28 mouse cellular contexts compared by ENCODE assay signal in the genomic region with DNA sequence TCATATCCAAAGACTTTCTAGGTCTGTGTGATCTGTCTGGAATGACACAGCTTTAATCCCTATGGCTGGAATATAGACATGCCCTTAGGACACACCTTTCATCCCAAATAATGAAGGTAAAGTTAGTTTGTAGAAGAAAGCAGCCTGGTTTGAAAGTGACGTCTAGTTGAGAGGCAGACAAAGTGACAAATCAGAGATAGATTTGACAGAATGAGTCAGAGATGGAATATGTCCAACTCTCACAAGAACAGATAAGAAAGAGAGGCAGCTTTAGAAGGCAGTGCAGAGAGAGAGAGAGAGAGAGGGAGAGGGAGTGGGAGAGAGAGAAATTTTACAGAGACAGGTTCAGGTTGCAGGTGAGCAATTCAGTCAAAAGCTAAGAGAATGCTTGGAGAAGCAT. TPM values are rescaled to one million over a fixed set of nuclear protein-coding genes. Genes with fewer than 3 reads are reported as not detected.
"Had no signal": no experiment of that assay in that cellular context is flagged by ENCODE, and none has a peak within 500 bp of the region (broad histone marks: within the 10 kb centered on the region; RNA-seq: fewer than 3 reads in every experiment).

No protein-coding gene starts in this region.

- H3K4me2 ChIP-seq: kidney, embryonic 15.5 days; limb, embryonic 13.5 days; liver, embryonic 12.5 days; liver, embryonic 15.5 days; lung, embryonic 15.5 days; midbrain, embryonic 13.5 days; neural tube, embryonic 13.5 days; stomach, embryonic 15.5 days had no signal

- H3K27me3 ChIP-seq: kidney, embryonic 15.5 days; limb, embryonic 13.5 days; liver, embryonic 12.5 days; liver, embryonic 15.5 days; lung, embryonic 15.5 days; midbrain, embryonic 13.5 days; neural tube, embryonic 13.5 days; stomach, embryonic 15.5 days had no signal

- DNase-seq: kidney, postnatal 10 days; kidney, postnatal 36 days; layer of hippocampus, adult 9-11 months; liver; lung, adult 18-20 months; lung, postnatal 10 days; lung, postnatal 36 days; retina, postnatal 1 day; right cerebral cortex, postnatal 25 days; spleen, adult 18-20 months; thymus, postnatal 25 days had no signal

- H3K9ac ChIP-seq: kidney, embryonic 15.5 days; limb, embryonic 13.5 days; liver, embryonic 12.5 days; liver, embryonic 15.5 days; lung, embryonic 15.5 days; midbrain, embryonic 13.5 days; neural tube, embryonic 13.5 days; stomach, embryonic 15.5 days had no signal

- H3K27ac ChIP-seq: kidney, embryonic 15.5 days; limb, embryonic 10.5 days; limb, embryonic 13.5 days; liver, embryonic 12.5 days; liver, embryonic 15.5 days; lung, embryonic 15.5 days; midbrain, embryonic 10.5 days; midbrain, embryonic 13.5 days; neural tube, embryonic 13.5 days; stomach, embryonic 15.5 days had no signal

- H3K36me3 ChIP-seq: limb, embryonic 10.5 days; limb, embryonic 13.5 days; liver, embryonic 12.5 days; liver, embryonic 15.5 days; lung, embryonic 15.5 days; stomach, embryonic 15.5 days had no signal

- H3K9me3 ChIP-seq: kidney, embryonic 15.5 days; limb, embryonic 10.5 days; limb, embryonic 13.5 days; liver, embryonic 12.5 days; liver, embryonic 15.5 days; lung, embryonic 15.5 days; megakaryocyte, embryonic 14.5 days; midbrain, embryonic 10.5 days; midbrain, embryonic 13.5 days; neural tube, embryonic 13.5 days; stomach, embryonic 15.5 days had no signal

- H3K4me1 ChIP-seq: limb, embryonic 13.5 days; liver, embryonic 12.5 days; liver, embryonic 15.5 days; lung, embryonic 15.5 days; megakaryocyte, embryonic 14.5 days; stomach, embryonic 15.5 days had no signal

- ATAC-seq: liver, embryonic 12.5 days; midbrain, embryonic 13.5 days; midbrain, embryonic 16.5 days had no signal

- H3K4me3 ChIP-seq: kidney, embryonic 15.5 days; limb, embryonic 10.5 days; limb, embryonic 13.5 days; liver, embryonic 12.5 days; liver, embryonic 15.5 days; lung, embryonic 15.5 days; megakaryocyte, embryonic 14.5 days; midbrain, embryonic 10.5 days; midbrain, embryonic 13.5 days; myocyte; neural tube, embryonic 13.5 days; stomach, embryonic 15.5 days had no signal

RNA-seq across cellular contexts. Expression of gene 1700019N19Rik, which starts 30.1 kb away (rescaled TPM):
- total RNA-seq: layer of hippocampus, postnatal 25 days; monocyte, adult 5-6 weeks; neutrophil, adult 5-6 weeks had no signal
- polyA plus RNA-seq: kidney, embryonic 15.5 days; limb, embryonic 10.5 days; limb, embryonic 13.5 days; liver, embryonic 15.5 days; lung, embryonic 15.5 days; midbrain, embryonic 13.5 days; midbrain, embryonic 16.5 days; myocyte; neural tube, embryonic 13.5 days; thymus, postnatal 0 days had no signal
